Mouse (Mus musculus): ENCODE data around the gene Prdx5.

GRCm38 (mm10) chr19:6903031-6903430 lies 6.9 kb downstream of the Prdx5 start:
- no peak for TF ChIP-seq CTCF (conservative IDR thresholded peaks at IDR 0.05 in 1 of 2, IDR thresholded peaks at IDR 0.05 in 1 of 2; ENCODE audit: low read depth in 2 of 2, low read length in 2 of 2)
- TF ChIP-seq POLR2A (IDR thresholded peaks at IDR 0.05; ENCODE audit: low read depth, low read length), result no peak
- TF ChIP-seq USF2 (conservative IDR thresholded peaks at IDR 0.05; ENCODE audit: low read depth, low read length), result no peak
- no peak for TF ChIP-seq SMC3 (IDR thresholded peaks at IDR 0.05; ENCODE audit: low read depth, low read length)
